Mouse (Mus musculus) liver, embryonic 16.5 days (tissue): Measurements from ENCODE around the gene Nfe2l1. TPM values are rescaled to one million over a fixed set of nuclear protein-coding genes. Genes with fewer than 3 reads are reported as not detected.

Experiments used
- ATAC-seq: fragments of 200-750 bp; cut with Nextera tagmentation; 2 replicates; pipeline ENCODE4 v1.8.0; 2017; ENCODE audit warnings: low read depth, mild to moderate bottlenecking, moderate number of reproducible peaks, moderate library complexity
- H3K27ac ChIP-seq: fragments of 300-500 bp; sonication (generic); 2 replicates; pipeline ENCODE4 v1.5.1; 2014; ENCODE audit warnings: mild to moderate bottlenecking, low read length
- H3K27me3 ChIP-seq: fragments of 300-500 bp; sonication (generic); 2 replicates; pipeline ENCODE4 v1.6.1; 2014; ENCODE audit warnings: low read depth, low read length, mixed read lengths; ENCODE audit not compliant: control insufficient read depth, insufficient read depth
- H3K36me3 ChIP-seq: fragments of 300-500 bp; sonication (generic); 2 replicates; pipeline ENCODE4 v1.6.1; 2014; ENCODE audit warnings: mild to moderate bottlenecking; ENCODE audit not compliant: control insufficient read depth, insufficient read depth
- H3K4me1 ChIP-seq: fragments of 300-500 bp; sonication (generic); 2 replicates; pipeline ENCODE4 v1.6.1; 2014; ENCODE audit warnings: low read depth, low read length, mixed read lengths; ENCODE audit not compliant: control insufficient read depth
- H3K4me2 ChIP-seq: fragments of 300-500 bp; sonication (generic); 2 replicates; pipeline ENCODE4 v1.6.1; 2014; ENCODE audit warnings: low read depth, low read length, mixed read lengths
- H3K4me3 ChIP-seq: fragments of 300-500 bp; sonication (generic); 2 replicates; pipeline ENCODE4 v1.5.1; 2014; ENCODE audit warnings: low read depth, mild to moderate bottlenecking, low read length
- H3K9ac ChIP-seq: fragments of 300-500 bp; sonication (generic); 2 replicates; pipeline ENCODE4 v1.6.1; 2014; ENCODE audit warnings: low read depth, low read length
- H3K9me3 ChIP-seq: fragments of 300-500 bp; sonication (generic); replicated peaks from 2 replicates; pipeline ENCODE4 v1.6.1; 2016; ENCODE audit warnings: low read length; ENCODE audit not compliant: control insufficient read depth
- WGBS: fragments of 180-500 bp; shearing (Covaris S2); extraction: QIAGEN DNeasy Blood & Tissue Kit; methylation state at CpG from one replicate; pipeline ENCODE4 v1.1.7; 2014; ENCODE audit not compliant: insufficient replicate concordance; 5-methylcytosine and 5-hydroxymethylcytosine counted together
- microRNA counts: library from miRNA; unstranded; fragments of <30 nt; microRNA quantifications from one replicate; lab custom pipeline; 2016
- microRNA-seq: library from miRNA; unstranded; fragments of <30 nt; microRNA quantifications from one replicate; pipeline ENCODE4, GENCODE M21; 2016
- polyA plus RNA-seq: library from polyadenylated mRNA; unstranded; fragments of >200 nt; fragmentation: Nextera tagmentation; extraction: Ambion mirVana; gene quantifications from 2 replicates; pipeline ENCODE4 v1.2.1, GENCODE M21; 2015

Gene Nfe2l1
- polyA plus RNA-seq, 1 experiment from 2014 or later, result 20.1 TPM

DNA sequence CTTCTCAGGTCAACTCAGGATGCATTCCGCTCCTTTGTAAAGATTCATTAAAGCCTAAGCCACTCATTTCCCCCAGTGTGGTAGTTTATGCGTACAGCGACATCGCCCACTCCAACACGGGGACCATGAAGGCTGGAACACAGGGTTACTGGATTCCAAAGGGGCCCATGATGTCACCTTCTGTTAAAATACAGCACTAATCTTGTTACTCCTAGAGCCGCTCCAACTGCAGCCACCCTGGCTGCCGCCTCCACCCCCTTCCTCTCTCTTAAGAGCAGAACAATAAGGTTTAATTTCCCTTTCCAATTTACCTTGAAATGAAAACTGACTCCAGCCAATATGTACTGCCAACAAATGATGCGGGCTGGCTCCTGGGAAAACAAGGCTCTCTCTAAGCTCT, 54.7 kb downstream of the Nfe2l1 start:
- WGBS, result 80% methylated on average over 8 of the region's 8 CpGs
- ATAC-seq, result no peak
- no peak overlapping the region for H3K27ac ChIP-seq
- H3K36me3 ChIP-seq, result peaks cover 13% of the 10 kb centered on the region
- no peak overlapping the region for H3K4me3 ChIP-seq
- no peaks in the 10 kb centered on the region for H3K27me3 ChIP-seq
- no peaks in the 10 kb centered on the region for H3K9me3 ChIP-seq
- H3K9ac ChIP-seq, result no peak overlapping the region
- no peak overlapping the region for H3K4me2 ChIP-seq
- peaks cover 13% of the 10 kb centered on the region for H3K4me1 ChIP-seq

DNA sequence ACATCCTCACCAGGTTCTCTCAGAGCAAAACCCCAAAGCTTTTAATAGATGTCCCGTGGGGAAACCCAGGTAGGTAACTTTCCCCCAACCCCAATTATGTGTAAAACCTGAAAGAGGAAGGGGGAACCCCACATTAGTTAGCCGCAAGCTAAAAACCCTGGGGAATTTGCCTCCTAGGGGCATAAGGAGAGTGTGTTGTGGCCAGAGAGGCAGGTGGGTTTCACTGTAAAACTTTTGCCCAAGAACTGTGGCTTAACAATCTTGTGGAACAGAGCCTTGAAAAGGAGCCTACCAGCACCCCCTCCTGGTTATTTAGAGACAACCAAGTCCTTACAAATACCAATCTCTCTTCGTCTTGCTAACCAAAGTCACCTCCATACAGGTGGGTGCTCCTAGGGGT, 55.2 kb downstream of the Nfe2l1 start:
- 79% methylated on average over 3 of the region's 3 CpGs for WGBS
- Histone ChIP-seq H3K4me3 (no peak overlapping the region), H3K9me3 (no peaks in the 10 kb centered on the region), H3K9ac (no peak overlapping the region), H3K27me3 (no peaks in the 10 kb centered on the region), H3K4me1 (peaks cover 13% of the 10 kb centered on the region), H3K4me2 (no peak overlapping the region), H3K27ac (no peak overlapping the region), H3K36me3 (peaks cover 13% of the 10 kb centered on the region)
- ATAC-seq, result no peak

DNA sequence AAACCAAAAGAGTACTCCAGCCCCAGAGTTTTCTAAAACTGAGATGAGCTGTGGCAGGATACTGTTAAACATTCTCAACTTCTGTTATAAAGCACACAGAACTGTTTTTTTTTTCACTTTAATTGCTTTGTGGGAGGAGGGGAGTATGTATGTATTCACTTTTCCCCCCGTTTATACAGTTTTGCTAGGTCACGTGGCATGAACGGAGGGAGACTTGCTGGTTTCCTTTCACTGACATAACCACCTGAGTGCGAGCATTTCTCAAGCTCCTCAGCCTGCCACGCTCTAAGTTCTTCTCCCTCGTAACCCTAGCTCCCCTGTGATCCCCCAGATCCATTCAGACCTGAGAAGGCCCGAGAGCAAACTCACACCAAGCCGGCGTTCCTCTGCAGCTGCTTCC, 57.4 kb downstream of the Nfe2l1 start:
- peaks cover 9% of the 10 kb centered on the region for H3K4me1 ChIP-seq
- H3K9me3 ChIP-seq, result no peaks in the 10 kb centered on the region
- no peak overlapping the region for H3K4me2 ChIP-seq
- no peak for ATAC-seq
- no peak overlapping the region for H3K4me3 ChIP-seq
- no peak overlapping the region for H3K27ac ChIP-seq
- peaks cover 13% of the 10 kb centered on the region for H3K36me3 ChIP-seq
- no peaks in the 10 kb centered on the region for H3K27me3 ChIP-seq
- no peak overlapping the region for H3K9ac ChIP-seq
- 74% methylated on average over 9 of the region's 9 CpGs for WGBS

DNA sequence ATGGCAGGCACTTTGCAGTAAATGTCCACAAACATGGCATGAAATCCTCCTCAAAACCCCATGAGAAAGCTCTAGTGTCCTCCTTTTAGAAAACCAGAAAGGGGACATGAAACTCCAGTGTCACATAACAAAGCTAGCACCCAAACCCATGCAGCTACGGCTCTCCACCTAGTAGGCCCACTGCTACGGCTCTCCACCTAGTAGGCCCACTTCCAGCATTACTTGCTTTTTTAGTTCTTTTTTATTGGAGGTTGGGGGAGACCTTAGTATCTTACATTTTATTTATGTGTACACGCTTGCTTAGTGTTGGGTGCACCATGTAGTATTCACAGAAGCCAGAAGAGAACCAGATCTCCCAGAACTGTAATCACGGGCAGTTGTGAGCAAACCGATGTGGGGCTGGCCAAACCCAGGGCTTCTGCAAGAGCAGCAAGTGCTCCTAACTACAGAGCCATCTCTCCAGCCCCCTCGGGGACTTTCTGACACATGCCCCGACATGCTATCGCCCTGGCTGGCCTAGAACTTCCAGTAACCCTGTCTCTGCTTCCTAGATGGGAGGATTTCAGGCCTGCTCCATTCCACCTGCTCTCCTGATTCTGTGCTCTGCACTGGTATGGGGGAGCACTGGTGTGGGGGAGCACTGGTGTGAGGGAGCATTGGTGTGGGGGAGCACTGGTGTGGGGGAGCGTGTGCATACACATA, 58.3 kb downstream of the Nfe2l1 start:
- no peak for ATAC-seq
- H3K27ac ChIP-seq, result no peak overlapping the region
- no peaks in the 10 kb centered on the region for H3K9me3 ChIP-seq
- H3K4me3 ChIP-seq, result no peak overlapping the region
- H3K4me2 ChIP-seq, result no peak overlapping the region
- no peak overlapping the region for H3K9ac ChIP-seq
- no peaks in the 10 kb centered on the region for H3K27me3 ChIP-seq
- 82% methylated on average over 9 of the region's 9 CpGs for WGBS
- peaks cover 13% of the 10 kb centered on the region for H3K36me3 ChIP-seq
- peaks cover 3% of the 10 kb centered on the region for H3K4me1 ChIP-seq

DNA sequence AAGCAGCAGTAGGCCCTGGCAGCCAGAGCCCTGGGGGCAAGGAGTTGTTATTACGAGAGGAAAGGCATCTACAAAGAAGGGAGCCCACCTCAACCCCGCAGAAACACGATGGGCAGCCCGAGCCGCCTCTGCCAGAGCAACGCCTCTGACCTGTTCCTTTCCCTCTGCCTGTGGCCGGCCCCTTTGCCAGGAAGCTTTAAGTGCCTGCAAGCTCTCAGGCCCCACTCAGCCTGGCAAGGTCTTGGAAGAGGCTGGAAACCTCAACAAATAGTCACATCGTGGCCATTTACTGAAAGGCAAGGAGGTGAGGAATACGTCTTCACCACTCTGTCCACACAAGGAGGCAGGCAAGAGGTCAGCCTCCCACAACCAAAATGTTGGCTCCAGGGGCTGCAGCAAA, 61.5 kb downstream of the Nfe2l1 start:
- Histone ChIP-seq H3K4me1 (no peaks in the 10 kb centered on the region), H3K27ac (no peak overlapping the region), H3K36me3 (peaks cover 13% of the 10 kb centered on the region), H3K9ac (no peak overlapping the region), H3K4me3 (no peak overlapping the region), H3K9me3 (no peaks in the 10 kb centered on the region), H3K4me2 (no peak overlapping the region), H3K27me3 (no peaks in the 10 kb centered on the region)
- no peak for ATAC-seq
- 68% methylated on average over 9 of the region's 9 CpGs for WGBS

MicroRNA genes within 50 kb of the gene (microRNA counts, 519-probe panel; counts per million panel counts)
- 3,091 counts per million, percentile 84 among the panel's probes with 10 or more counts for microRNA mmu-miR-152 (lab: Ali Mortazavi, UCI)

Small RNA genes lying within 50 kb of the gene (microRNA-seq; reads per million reads assigned to microRNA genes)
- 148 reads per million, percentile 57 among the genes with 10 or more reads in this experiment for gene Mir152

Other genes with a start within 250 kb of the Nfe2l1 start
- gene Snx11, start 52.4 kb downstream of the Nfe2l1 start, polyA plus RNA-seq, result 7.1 and 7.7 TPM in 2 replicates
- gene Cbx1, start 40.8 kb downstream of the Nfe2l1 start, polyA plus RNA-seq, result 24.7 and 26.2 TPM in 2 replicates
- 24.0 and 25.7 TPM in 2 replicates for gene Copz2, start 19.9 kb upstream of the Nfe2l1 start, polyA plus RNA-seq
- 36.9 and 38.8 TPM in 2 replicates for gene Cdk5rap3, start 86.5 kb upstream of the Nfe2l1 start, polyA plus RNA-seq
- 4.8 and 7.1 TPM in 2 replicates for gene Prr15l, start 98.1 kb upstream of the Nfe2l1 start, polyA plus RNA-seq
- 688 and 719 TPM in 2 replicates for gene Pnpo, start 114.0 kb upstream of the Nfe2l1 start, polyA plus RNA-seq
- 15.8 and 18.6 TPM in 2 replicates for gene Sp2, start 153.0 kb upstream of the Nfe2l1 start, polyA plus RNA-seq
- not detected in 2 replicates for gene Sp6, start 183.4 kb upstream of the Nfe2l1 start, polyA plus RNA-seq
- gene Scrn2, start 200.0 kb upstream of the Nfe2l1 start, polyA plus RNA-seq, result 11.1 and 12.2 TPM in 2 replicates
- gene Lrrc46, start 211.4 kb upstream of the Nfe2l1 start, polyA plus RNA-seq, result 0.40 and 0.41 TPM in 2 replicates
- gene Mrpl10, start 211.6 kb upstream of the Nfe2l1 start, polyA plus RNA-seq, result 28.8 and 33.5 TPM in 2 replicates
- 2.6 and 3.6 TPM in 2 replicates for gene Osbpl7, start 220.7 kb upstream of the Nfe2l1 start, polyA plus RNA-seq